Mouse (Mus musculus) c-Kit-positive CD71-negative TER-119-negative erythroid progenitor cells, embryonic 14.5 days (primary cell): ENCODE measurements around the gene Tsen54.
A peak's percentile ranks its signal among the peaks of the same experiment; 100 is the strongest.

Experiments
- DNase-seq: peaks from one replicate; pipeline ENCODE4 v3.0.0-alpha.2; 2013; ENCODE audit warnings: low read depth

Tsen54 gene

DNA sequence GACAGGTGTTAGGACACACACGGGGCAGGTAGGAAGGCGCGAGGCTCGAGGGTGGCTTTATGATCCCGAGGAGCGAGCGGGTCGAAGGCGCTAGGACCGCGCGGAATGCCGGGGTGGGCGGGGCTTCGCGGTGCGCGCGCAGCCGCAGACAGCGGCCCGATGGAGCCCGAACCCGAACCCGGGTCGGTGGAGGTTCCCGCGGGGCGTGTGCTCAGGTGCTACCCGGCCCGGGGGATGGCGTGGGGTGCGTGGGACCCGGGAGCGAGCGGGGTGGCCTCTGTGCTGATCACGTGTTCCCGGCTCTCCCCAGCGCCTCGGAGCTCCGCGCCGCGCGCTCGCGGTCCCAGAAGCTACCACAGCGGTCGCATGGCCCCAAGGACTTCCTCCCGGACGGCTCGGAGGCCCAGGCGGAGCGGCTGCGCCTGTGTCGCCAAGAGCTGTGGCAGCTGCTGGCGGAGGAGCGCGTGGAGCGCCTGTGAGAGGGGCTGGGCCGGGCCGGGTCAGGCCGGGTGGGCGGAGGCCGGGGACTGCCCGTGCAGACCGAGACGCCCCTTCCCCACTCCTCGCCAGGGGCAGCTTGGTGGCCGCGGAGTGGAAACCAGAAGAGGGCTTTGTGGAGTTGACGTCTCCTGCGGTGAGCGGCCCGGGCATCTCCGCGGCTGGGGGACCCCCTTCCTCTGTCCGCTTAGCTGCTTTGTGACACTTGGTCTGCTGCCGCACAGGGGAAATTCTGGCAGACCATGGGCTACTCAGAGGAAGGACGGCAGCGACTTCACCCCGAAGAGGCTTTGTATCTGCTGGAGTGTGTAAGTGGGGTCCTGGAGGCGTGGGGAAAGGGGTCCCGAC is at the start of gene Tsen54:
Gene Tsen54, plus strand, starts transcription at position 120 of the 846 bp plus-strand sequence.
- DNase-seq, result peak; percentile 58

DNA sequence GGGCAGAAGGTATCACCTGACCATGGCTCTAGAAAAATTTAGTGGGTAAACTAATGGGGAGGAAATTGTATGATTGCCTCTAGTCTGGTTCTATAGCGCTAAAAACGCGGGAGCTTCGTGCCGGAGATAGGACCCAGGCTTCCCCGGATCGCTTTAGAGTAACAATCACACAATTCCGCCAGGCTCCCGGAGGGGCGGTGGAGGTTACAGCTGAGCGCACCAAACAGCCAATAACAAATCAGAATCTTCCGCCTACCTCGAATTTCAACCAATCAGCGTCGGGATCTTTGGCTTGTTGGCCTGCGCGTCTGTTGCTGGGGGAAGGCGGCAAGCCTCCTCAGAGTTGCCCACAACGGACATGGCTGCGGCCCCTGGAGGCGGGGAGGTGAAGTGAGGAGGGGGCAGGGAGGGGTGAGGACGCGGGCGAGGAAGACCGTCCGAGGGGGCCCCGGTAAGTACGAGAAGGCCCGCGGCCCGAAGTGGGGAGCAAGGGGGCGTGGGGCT is 49.4 kb upstream of the Tsen54 start, which contains the start of gene Tmem94:
Gene Tmem94, plus strand, starts transcription at position 331 of the 504 bp plus-strand sequence.
- peak; percentile 99 for DNase-seq

DNA sequence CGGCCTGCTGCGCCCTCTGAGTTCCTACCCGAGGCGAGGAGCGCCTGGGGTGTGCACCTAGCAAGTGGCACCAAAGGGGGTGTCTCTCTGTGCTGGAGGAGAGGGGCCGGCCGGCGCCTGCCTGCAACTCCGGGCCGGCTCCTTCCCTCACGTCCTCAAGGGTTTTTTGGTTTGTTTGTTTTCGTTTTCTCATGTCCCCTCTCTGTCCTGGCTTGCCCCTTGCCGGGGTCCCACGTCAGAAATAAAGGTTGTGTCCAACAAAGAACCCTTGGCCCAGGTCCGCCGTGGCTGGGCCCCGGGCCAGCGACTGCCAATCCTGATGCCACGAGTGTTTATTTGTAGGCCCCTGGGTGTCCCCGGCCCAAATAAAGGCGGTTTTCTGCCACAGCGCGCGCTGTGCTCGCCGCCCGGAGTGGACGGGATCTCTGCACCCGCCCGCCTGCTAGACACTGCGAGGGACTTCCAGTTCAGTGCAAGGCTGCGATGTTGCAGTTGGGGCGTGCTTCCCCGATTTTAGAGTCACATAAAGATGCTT is 48.9 kb upstream of the Tsen54 start:
- no peak for DNase-seq

DNA sequence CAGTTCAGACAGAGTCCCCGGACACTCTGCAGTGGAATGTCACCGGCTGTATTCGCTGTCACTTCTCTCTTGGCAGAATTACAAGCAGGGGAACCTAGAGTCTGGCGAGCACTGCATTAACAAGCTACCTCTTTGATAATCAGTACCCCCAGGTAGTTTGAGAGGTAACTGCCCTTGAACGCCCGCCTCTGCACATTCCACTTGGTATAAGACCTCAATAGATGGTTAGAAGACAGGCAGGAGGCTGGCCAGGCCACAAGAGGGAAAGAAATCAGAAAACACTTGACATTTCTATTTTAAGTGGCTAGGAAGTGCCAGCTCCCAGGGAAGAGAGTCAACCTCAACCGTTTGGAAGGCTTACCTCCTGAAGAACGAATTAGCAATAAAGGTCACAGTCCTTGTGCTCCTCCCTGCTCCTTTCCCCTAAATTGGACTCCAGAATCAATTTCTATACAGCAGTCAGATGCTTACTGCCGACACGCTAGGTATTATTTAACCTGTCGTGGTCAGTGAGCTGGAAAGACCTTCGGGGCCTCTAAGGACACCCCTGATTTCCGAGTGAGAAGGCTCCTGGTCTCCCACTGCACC is 48.1 kb upstream of the Tsen54 start:
- no peak for DNase-seq

DNA sequence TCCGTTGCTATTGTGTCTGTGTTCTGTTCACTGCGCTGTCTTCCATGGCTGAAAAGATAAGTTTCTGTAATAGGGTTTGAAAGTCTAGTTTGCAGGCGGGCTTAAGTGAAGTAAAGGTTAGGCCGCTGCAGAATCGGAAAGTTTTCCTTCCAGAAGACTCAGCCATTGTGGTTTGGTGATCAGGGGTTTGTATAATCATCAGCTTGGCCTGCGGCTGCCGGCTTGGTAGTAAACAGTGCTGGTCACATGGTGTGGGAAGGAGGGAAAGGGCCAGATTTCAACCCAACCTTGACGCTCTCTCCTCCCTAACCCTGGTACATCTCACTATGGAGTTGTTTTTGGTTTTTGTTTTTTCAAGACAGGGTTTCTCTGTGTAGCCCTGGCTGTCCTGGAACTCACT is 47.5 kb upstream of the Tsen54 start:
- DNase-seq, result no peak

- no peak for DNase-seq
Measured at GRCm38 (mm10) chr11:115768896-115769295, 45.6 kb upstream of the Tsen54 start.

- DNase-seq, result no peak
Measured at GRCm38 (mm10) chr11:115774653-115775052, 39.9 kb upstream of the Tsen54 start.

GRCm38 (mm10) chr11:115775821-115776665 is 38.5 kb upstream of the Tsen54 start:
- DNase-seq, result no peak

- no peak for DNase-seq
Measured at GRCm38 (mm10) chr11:115776954-115777353, 37.6 kb upstream of the Tsen54 start.

- no peak for DNase-seq
Measured at GRCm38 (mm10) chr11:115777487-115778335, 36.8 kb upstream of the Tsen54 start.

- DNase-seq, result no peak
Measured at GRCm38 (mm10) chr11:115779038-115779571, 35.4 kb upstream of the Tsen54 start.

GRCm38 (mm10) chr11:115780141-115781070 is 34.1 kb upstream of the Tsen54 start:
- no peak for DNase-seq

DNA sequence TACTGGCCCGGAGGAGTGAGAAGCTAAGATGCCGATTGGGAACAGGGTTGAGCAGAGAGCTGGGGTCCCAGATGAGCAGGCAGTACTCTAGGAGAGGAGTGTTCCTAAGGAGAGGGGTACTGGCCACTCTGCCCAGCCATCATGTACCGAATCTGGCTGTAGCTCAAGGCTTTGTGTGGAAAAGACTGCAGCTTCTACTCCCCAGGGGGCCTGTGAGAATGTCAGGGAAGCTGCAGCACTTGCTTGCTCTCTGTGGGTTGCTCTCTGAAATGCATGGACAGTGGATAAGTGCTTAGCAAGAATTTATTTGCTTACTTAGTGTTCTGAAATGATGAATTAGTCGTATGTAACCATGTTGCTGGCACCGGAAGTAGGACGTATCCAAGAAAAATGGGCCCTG is 28.1 kb upstream of the Tsen54 start:
- no peak for DNase-seq

GRCm38 (mm10) chr11:115789787-115790186 is 24.7 kb upstream of the Tsen54 start:
- no peak for DNase-seq

DNA sequence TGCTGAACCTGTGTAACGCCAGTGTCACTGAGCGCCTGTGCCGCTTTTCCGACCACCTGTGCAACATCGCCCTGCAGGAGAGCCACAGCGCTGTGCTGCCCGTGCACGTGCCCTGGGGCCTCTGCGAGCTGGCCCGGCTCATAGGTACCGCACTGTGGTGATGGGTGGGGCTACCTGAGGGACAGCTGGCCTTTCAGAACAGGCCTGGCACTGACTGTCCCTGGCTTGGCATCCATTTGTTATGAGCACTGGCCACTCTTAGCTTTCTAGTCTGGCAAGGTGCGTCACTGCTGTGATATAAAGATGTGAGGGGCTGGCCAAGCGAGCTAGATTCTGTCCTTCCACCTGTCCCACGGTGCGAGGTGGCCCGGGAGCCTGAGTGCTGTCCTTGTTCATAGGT is 22.6 kb upstream of the Tsen54 start:
- no peak for DNase-seq

DNA sequence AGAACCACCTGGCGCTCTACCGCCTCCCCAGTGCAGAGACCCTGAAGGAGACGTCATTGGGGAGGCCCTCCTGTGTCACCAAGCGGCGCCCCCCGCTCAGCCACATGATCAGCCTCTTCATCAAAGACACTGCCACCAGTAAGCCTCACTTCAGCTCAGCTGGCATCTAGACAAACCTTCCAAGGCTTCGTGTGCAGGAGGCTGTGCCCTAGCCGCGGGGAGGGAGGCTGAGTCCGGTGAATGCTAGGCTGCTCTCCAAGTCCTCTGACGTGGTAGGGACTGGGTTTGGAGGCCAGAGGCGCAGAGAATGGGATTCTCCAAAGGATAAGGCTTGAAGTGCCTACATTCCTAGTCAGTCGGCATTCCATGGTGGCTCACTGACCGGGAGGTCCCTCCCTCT is 22.2 kb upstream of the Tsen54 start:
- DNase-seq, result no peak

DNA sequence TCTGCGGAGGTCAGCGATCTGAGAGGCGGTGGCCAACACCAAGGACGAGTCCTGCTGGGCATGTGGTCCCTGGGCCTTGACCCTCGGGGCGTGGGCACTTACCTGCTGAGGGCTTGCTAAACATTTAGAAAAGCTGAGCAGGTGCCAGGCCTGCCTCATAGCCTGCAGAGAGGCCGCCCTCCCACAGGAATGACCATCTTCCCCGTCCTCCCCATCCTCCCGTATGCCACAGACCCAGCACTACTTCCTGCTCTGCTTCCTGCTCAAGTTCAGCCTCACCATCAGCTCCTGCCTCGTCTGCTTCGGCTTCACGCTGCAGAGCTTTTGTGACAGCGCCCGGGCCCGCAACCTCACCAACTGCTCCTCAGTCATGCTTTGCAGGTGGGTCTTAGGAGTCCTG is 17.6 kb upstream of the Tsen54 start:
- DNase-seq, result no peak

- no peak for DNase-seq
Measured at GRCm38 (mm10) chr11:115797665-115798064, 16.9 kb upstream of the Tsen54 start.

- DNase-seq, result no peak
Measured at GRCm38 (mm10) chr11:115800981-115801380, 13.5 kb upstream of the Tsen54 start.
